Mouse (Mus musculus) ES-CJ7 (cell line): ENCODE data around the gene Tspan8.

Source experiments
- DNase-seq: peaks from one replicate; pipeline ENCODE4 v3.0.0; 2011; ENCODE audit warnings: low read depth, low spot score

Gene Tspan8

GRCm38 (mm10) chr10:115816511-115816910 is at the start of gene Tspan8:
Gene Tspan8, plus strand, starts transcription at chr10:115816832.
- DNase-seq, result no peak

DNA sequence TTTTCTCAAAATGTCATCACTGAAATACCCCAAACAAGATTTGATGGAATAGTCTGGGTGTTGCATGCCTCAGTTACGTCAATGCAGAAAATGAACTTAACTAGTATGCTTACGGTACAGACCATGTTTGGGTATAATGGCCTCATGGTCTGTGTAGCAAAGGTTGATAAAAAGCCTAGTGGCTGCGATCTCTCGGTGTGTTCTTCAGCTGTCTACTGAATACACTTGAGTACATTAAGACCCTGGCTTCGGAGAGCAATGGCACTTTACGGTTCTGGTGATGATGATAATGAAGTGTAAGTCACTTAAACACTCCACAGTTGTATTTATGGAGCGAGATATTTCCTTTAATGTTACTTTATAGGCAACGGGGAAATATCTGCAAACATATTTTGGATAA is 46.6 kb upstream of the Tspan8 start:
- no peak for DNase-seq

GRCm38 (mm10) chr10:115774451-115774850 is 42.2 kb upstream of the Tspan8 start:
- no peak for DNase-seq

- no peak for DNase-seq
These were observed 40.4 kb upstream of the Tspan8 start for GRCm38 (mm10) chr10:115775945-115776905.

- no peak for DNase-seq
These were observed 39.3 kb upstream of the Tspan8 start for GRCm38 (mm10) chr10:115777366-115777765.

DNA sequence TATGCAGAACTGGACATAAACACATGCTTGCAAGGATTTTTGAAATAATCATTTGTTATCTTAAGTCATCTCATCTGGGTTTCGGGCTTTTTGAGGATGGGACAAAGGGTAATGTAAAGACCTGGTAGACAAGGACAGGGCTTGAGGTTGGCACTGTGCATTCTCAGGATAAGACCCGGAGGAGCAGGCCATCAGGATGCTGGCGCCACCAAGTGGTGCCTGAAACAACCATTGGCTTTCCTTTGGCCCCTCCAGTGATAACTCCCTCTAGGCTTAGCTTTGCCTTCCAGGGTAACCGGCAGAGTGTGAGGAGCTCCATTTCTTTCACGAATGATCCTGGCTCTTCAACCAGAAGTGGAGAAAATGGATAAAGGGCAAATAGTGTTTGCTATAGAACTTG is 38.0 kb upstream of the Tspan8 start:
- DNase-seq, result peak; percentile 26

DNA sequence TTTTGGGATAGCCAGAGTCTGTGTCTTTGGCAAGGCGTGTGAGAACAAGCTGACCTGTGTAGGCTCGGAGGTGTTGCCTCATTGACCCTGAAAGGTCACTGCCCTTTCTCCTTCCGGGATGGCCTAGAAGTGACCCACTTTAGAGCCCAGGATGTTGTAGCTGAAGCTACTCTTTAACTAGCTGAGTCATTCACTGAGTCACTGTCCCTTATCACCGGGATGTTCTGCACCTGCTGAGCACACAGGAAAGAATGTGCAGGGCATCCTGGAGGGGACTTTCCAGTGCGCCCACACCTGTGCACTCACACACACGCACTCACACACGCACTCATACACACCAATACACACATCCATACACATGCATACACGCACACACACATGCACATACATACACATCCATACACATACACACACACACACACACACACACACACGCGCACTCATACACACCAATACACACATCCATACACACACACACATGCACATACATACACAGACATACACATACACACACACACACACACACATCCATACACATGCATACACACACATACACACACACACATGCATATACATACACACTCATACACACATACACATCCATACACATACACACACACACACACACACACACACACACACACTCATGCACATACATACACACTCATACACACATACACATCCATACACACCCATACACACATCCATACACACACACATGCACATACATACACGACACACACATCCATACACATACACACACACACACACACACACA is 36.2 kb upstream of the Tspan8 start:
- no peak for DNase-seq

GRCm38 (mm10) chr10:115783232-115783631 is 33.4 kb upstream of the Tspan8 start:
- DNase-seq, result no peak

- no peak for DNase-seq
These were observed 25.8 kb upstream of the Tspan8 start for GRCm38 (mm10) chr10:115790788-115791187.

- DNase-seq, result no peak
These were observed 20.4 kb upstream of the Tspan8 start for GRCm38 (mm10) chr10:115796072-115796788.

GRCm38 (mm10) chr10:115801464-115801863 is 15.2 kb upstream of the Tspan8 start:
- DNase-seq, result no peak

GRCm38 (mm10) chr10:115803013-115803412 is 13.6 kb upstream of the Tspan8 start:
- DNase-seq, result peak; percentile 17

GRCm38 (mm10) chr10:115803765-115804164 is 12.9 kb upstream of the Tspan8 start:
- no peak for DNase-seq

DNA sequence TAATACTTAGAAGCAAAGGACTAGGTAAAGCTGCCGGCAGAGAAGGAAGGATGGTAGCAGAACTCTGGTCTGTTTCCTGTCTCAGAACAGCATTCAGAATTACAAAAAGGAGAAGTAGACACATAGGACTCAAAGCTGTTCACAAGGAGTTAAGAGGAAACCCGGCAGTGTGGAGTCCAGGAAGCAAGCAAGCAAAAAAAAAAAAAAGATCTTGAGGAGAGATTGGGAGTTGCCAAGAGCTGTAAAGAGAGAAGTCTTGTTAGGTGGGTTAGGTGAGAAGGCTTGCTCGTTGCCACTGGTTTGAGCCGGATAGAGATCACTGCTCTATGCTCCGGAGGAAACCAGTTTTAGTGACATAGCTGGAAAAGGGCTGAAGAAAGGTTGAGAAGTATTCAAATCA is 10.6 kb upstream of the Tspan8 start:
- DNase-seq, result no peak

DNA sequence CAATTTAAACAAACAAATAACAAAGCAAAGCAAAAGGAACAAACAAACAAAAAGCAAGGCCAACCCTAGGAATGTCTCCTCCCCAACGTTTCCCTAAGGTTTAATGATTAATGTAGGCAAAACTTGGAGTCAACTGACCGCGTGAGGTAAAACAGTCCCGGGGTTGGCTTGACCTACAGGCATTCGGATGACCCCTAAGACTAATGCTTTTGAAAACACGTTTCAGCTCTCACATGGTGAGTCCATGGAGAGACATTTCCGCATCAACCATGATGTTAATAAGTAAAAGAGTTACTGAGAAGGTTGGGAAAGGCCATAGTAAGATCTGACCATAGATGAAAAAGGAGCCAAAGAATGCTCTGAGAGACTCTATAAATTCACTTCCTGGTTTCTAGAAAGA is 7.5 kb upstream of the Tspan8 start:
- no peak for DNase-seq

GRCm38 (mm10) chr10:115811519-115811918 is 5.1 kb upstream of the Tspan8 start:
- DNase-seq, result no peak

DNA sequence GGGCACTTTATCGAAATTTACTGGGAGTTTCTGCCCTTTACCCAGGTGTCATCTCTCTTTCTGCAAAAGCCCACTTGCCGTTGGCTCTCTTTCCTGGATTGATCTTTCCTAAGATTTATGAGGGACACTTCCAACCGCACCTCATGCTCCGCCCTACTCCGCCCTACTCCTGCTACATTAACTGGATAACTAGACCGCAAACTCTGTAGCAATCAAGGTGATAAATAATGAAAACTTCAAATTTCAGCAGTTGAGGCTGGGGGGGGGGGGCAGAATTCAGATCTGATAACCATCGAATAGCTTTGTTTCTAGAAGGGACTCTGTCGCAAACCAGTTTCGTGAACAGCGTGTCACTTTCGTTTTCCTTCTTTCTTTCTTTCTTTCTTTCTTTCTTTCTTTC is 1.8 kb upstream of the Tspan8 start:
- no peak for DNase-seq

GRCm38 (mm10) chr10:115817056-115817724 is 558 bp downstream of the Tspan8 start:
- DNase-seq, result no peak

- no peak for DNase-seq
These were observed 8.7 kb downstream of the Tspan8 start for GRCm38 (mm10) chr10:115825289-115825688.

DNA sequence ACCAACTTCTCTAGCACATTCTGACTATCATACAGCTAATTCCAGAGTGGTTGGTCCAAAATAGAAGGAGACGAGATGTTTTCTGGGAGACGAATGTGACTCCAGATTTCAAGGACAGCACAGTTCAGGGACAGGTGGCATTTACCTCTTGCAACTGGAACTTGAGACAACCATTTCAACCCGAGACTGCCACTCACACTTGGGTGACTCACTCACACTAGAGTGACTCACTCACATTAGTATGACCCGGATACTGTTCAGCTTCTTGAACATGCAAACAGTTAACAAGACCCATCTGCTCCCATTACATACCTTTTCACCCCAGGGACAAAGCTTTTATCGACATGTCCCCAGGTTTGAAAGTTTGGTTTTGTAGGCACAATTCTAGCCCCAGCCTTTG is 12.2 kb downstream of the Tspan8 start:
- no peak for DNase-seq

DNA sequence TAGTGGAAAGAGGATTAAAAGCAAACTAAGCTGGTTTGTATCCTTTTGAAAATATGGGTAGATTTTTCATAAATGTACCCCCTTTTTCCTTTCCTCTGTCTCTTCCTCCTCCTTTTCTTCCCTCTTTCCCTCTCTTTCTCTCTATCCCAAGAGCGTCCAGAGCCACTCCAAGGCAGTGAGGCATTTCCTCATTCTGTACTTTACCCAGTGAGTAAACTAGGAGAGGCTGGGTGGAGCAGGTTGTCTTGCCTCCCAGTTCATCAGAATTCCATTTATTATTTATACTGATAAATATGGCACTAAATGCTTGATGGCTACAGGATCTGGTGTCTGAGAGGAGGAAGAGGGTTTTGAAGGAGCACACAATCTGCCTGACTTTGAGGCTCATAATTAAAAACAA is 13.1 kb downstream of the Tspan8 start:
- no peak for DNase-seq
